Mouse (Mus musculus) testis, adult 2 months (tissue): Measurements from ENCODE around the gene Otos.

Experiments used
- CTCF ChIP-seq: fragments of 200-500 bp; IDR thresholded peaks from 2 replicates; pipeline ENCODE4 v1.5.1; 2012; ENCODE audit warnings: low read depth, mild to moderate bottlenecking, inconsistent platforms, low read length, moderate library complexity; ENCODE audit not compliant: control insufficient read depth, insufficient read depth, insufficient replicate concordance
- POLR2A ChIP-seq: fragments of 200-500 bp; IDR thresholded peaks from 2 replicates; pipeline ENCODE4 v1.6.1; 2012; ENCODE audit warnings: low read depth, mild to moderate bottlenecking, inconsistent platforms, low read length, moderate library complexity; ENCODE audit not compliant: control insufficient read depth

GRCm38 (mm10) chr1:92634976-92635599, 13.6 kb downstream of the Otos start:
- TF ChIP-seq POLR2A = no peak
- TF ChIP-seq CTCF = no peak
